Mouse (Mus musculus) MEL (cell line): ENCODE data around the gene Osbp2. TPM values are rescaled to one million over a fixed set of nuclear protein-coding genes. Genes with fewer than 3 reads are reported as not detected.

Experiments
- DNase-seq: peaks from one replicate; pipeline ENCODE4 v3.0.0; 2011; ENCODE audit warnings: low read depth, low spot score
- H3K27ac ChIP-seq: 2 replicates; pipeline ENCODE4 v1.5.1; 2012; ENCODE audit warnings: low read depth, mild to moderate bottlenecking, control low read depth, low read length, moderate library complexity; ENCODE audit not compliant: control insufficient read depth
- H3K27me3 ChIP-seq, 2 experiments: fragments of 150-350 bp in 1 of 2; sonication (generic) in 1 of 2; 2 replicates each; pipeline ENCODE4 v1.6.1; 2012; ENCODE audit warnings: low read length in 2 of 2, mild to moderate bottlenecking in 2 of 2, improper control_type of control experiment in 1 of 2, moderate library complexity in 1 of 2; ENCODE audit not compliant: insufficient read depth in 2 of 2, control insufficient read depth in 1 of 2
- H3K36me3 ChIP-seq, 2 experiments: 2 replicates each; pipeline ENCODE4 v1.6.1; 2012 to 2014; ENCODE audit warnings: low read length in 2 of 2, improper control_type of control experiment in 1 of 2, inconsistent platforms in 1 of 2, mild to moderate bottlenecking in 1 of 2; ENCODE audit not compliant: insufficient read depth in 2 of 2, control insufficient read depth in 1 of 2
- H3K4me1 ChIP-seq, 2 experiments: fragments of 150-350 bp in 1 of 2; sonication (generic) in 1 of 2; 2 replicates each; pipeline ENCODE4 v1.6.1; 2012; ENCODE audit warnings: low read length in 2 of 2, improper control_type of control experiment in 1 of 2, mild to moderate bottlenecking in 1 of 2; ENCODE audit not compliant: insufficient read depth in 2 of 2, control insufficient read depth in 1 of 2
- H3K4me3 ChIP-seq, 2 experiments: fragments of 150-350 bp in 1 of 2; sonication (generic) in 1 of 2; 2 replicates each; pipeline ENCODE4 v1.5.1; 2012; ENCODE audit warnings: low read depth in 2 of 2, low read length in 2 of 2, mild to moderate bottlenecking in 2 of 2, moderate library complexity in 2 of 2, control low read depth in 1 of 2, improper control_type of control experiment in 1 of 2; ENCODE audit not compliant: control insufficient read depth in 1 of 2, insufficient read depth in 1 of 2
- H3K79me2 ChIP-seq: 2 replicates; pipeline ENCODE4 v1.6.1; 2012; ENCODE audit warnings: mild to moderate bottlenecking, low read length, moderate library complexity; ENCODE audit not compliant: control insufficient read depth, poor library complexity, insufficient read depth
- H3K9ac ChIP-seq: 2 replicates; pipeline ENCODE4 v1.6.1; 2012; ENCODE audit warnings: low read depth, mild to moderate bottlenecking, control low read depth, low read length, moderate library complexity; ENCODE audit not compliant: control insufficient read depth, poor library complexity, severe bottlenecking
- H3K9me3 ChIP-seq: fragments of 150-350 bp; sonication (generic); replicated peaks from 2 replicates; pipeline ENCODE4 v1.6.1; 2012; ENCODE audit warnings: mild to moderate bottlenecking, low read length, improper control_type of control experiment, moderate library complexity; ENCODE audit not compliant: insufficient read depth
- BHLHE40 ChIP-seq: IDR thresholded peaks from 2 replicates; pipeline ENCODE4 v1.6.1; 2012; ENCODE audit warnings: low read depth, mild to moderate bottlenecking, inconsistent platforms, low read length, improper control_type of control experiment, borderline replicate concordance
- CHD1 ChIP-seq: IDR thresholded peaks from 2 replicates; pipeline ENCODE4 v1.6.1; 2012; ENCODE audit warnings: low read depth, mild to moderate bottlenecking, inconsistent platforms, low read length, improper control_type of control experiment
- CHD2 ChIP-seq: IDR thresholded peaks from 2 replicates; pipeline ENCODE4 v1.6.1; 2011; ENCODE audit warnings: low read length, improper control_type of control experiment
- CTCF ChIP-seq, 3 experiments: IDR thresholded peaks in 2 of 3; conservative IDR thresholded peaks in 1 of 3; 2 replicates each; pipeline ENCODE4 v1.5.1; 2011 to 2012; ENCODE audit warnings: low read length in 3 of 3, low read depth in 2 of 3, mild to moderate bottlenecking in 2 of 3, improper control_type of control experiment in 1 of 3, inconsistent platforms in 1 of 3, mixed read lengths in 1 of 3, moderate library complexity in 1 of 3; ENCODE audit not compliant: control insufficient read depth in 1 of 3, insufficient read depth in 1 of 3, poor library complexity in 1 of 3, severe bottlenecking in 1 of 3
- E2F4 ChIP-seq: IDR thresholded peaks from 2 replicates; pipeline ENCODE4 v1.6.1; 2011; ENCODE audit warnings: low read depth, low read length, improper control_type of control experiment, borderline replicate concordance
- ETS1 ChIP-seq: IDR thresholded peaks from 2 replicates; pipeline ENCODE4 v1.6.1; 2012; ENCODE audit warnings: low read depth, mild to moderate bottlenecking, inconsistent platforms, low read length, improper control_type of control experiment, moderate library complexity
- GABPA ChIP-seq: IDR thresholded peaks from 2 replicates; pipeline ENCODE4 v1.6.1; 2012; ENCODE audit warnings: low read depth, mild to moderate bottlenecking, inconsistent platforms, low read length, improper control_type of control experiment, moderate library complexity
- GATA1 ChIP-seq: IDR thresholded peaks from 2 replicates; pipeline ENCODE4 v1.6.1; 2011; ENCODE audit warnings: low read depth, low read length, improper control_type of control experiment
- HCFC1 ChIP-seq: IDR thresholded peaks from 2 replicates; pipeline ENCODE4 v1.6.1; 2012; ENCODE audit warnings: low read depth, mild to moderate bottlenecking, inconsistent platforms, low read length, improper control_type of control experiment, moderate library complexity
- JUND ChIP-seq: IDR thresholded peaks from 2 replicates; pipeline ENCODE4 v1.6.1; 2011; ENCODE audit warnings: low read depth, mild to moderate bottlenecking, improper control_type of control experiment, low read length
- KAT2A ChIP-seq: conservative IDR thresholded peaks from 2 replicates; pipeline ENCODE4 v1.6.1; 2012; ENCODE audit warnings: low read depth, low read length, improper control_type of control experiment, inconsistent platforms
- MAFK ChIP-seq: IDR thresholded peaks from 2 replicates; pipeline ENCODE4 v1.6.1; 2011; ENCODE audit warnings: low read depth, mild to moderate bottlenecking, low read length, improper control_type of control experiment, borderline replicate concordance
- MEF2A ChIP-seq: IDR thresholded peaks from 2 replicates; pipeline ENCODE4 v1.6.1; 2014; ENCODE audit warnings: low read depth, mild to moderate bottlenecking, inconsistent platforms, low read length, improper control_type of control experiment; ENCODE audit not compliant: poor library complexity, insufficient replicate concordance, severe bottlenecking; ENCODE audit errors: extremely low read depth
- MXI1 ChIP-seq: IDR thresholded peaks from 2 replicates; pipeline ENCODE4 v1.6.1; 2011; ENCODE audit warnings: mild to moderate bottlenecking, low read depth, low read length, improper control_type of control experiment
- MYB ChIP-seq: IDR thresholded peaks from 2 replicates; pipeline ENCODE4 v1.6.1; 2011; ENCODE audit warnings: mild to moderate bottlenecking, low read depth, low read length, improper control_type of control experiment
- POLR2A ChIP-seq, 2 experiments: IDR thresholded peaks; 2 replicates each; pipeline ENCODE4 v1.6.1; 2011 to 2012; ENCODE audit warnings: low read length in 2 of 2, mild to moderate bottlenecking in 2 of 2, control low read depth in 1 of 2, improper control_type of control experiment in 1 of 2, low read depth in 1 of 2, moderate library complexity in 1 of 2; ENCODE audit not compliant: control insufficient read depth in 1 of 2, insufficient read depth in 1 of 2, poor library complexity in 1 of 2
- RAD21 ChIP-seq: IDR thresholded peaks from 2 replicates; pipeline ENCODE4 v1.6.1; 2011; ENCODE audit warnings: mild to moderate bottlenecking, low read depth, low read length, improper control_type of control experiment
- TAL1 ChIP-seq: IDR thresholded peaks from 2 replicates; pipeline ENCODE4 v1.6.1; 2012; ENCODE audit warnings: mild to moderate bottlenecking, inconsistent platforms, low read length, moderate library complexity, mixed read lengths
- TBP ChIP-seq: IDR thresholded peaks from 2 replicates; pipeline ENCODE4 v1.8.0; 2011; ENCODE audit warnings: low read depth, low read length, improper control_type of control experiment
- UBTF ChIP-seq: IDR thresholded peaks from 2 replicates; pipeline ENCODE4 v1.6.1; 2012; ENCODE audit warnings: low read depth, mild to moderate bottlenecking, inconsistent platforms, low read length, improper control_type of control experiment, moderate library complexity, borderline replicate concordance; ENCODE audit not compliant: insufficient read depth
- ZMIZ1 ChIP-seq: IDR thresholded peaks from 2 replicates; pipeline ENCODE4 v1.6.1; 2012; ENCODE audit warnings: low read depth, mild to moderate bottlenecking, inconsistent platforms, low read length, improper control_type of control experiment, moderate library complexity
- polyA plus RNA-seq, 2 experiments: library from polyadenylated mRNA; stranded (reverse) in 1 of 2; unstranded in 1 of 2; fragments of >175 nt in 1 of 2; fragments of >200 nt in 1 of 2; gene quantifications; 2 replicates each; pipeline versions ENCODE4 v1.2.1 to v1.2.4; 2012; ENCODE audit warnings: low replicate concordance in 2 of 2, low read depth in 1 of 2; ENCODE audit not compliant: insufficient read length in 2 of 2, insufficient read depth in 1 of 2, missing spikeins in 1 of 2
- total RNA-seq: library from RNA; depleted of rRNA; stranded (reverse); fragments of 300-350 nt; gene quantifications from 2 replicates; pipeline ENCODE4 v1.2.3, GENCODE M21; 2012

Osbp2 gene
- total and polyA plus RNA-seq, 3 experiments, result 0.04 TPM; not detected in 2

GRCm38 (mm10) chr11:3775263-3775644 is 88.4 kb downstream of the Osbp2 start:
- H3K27ac ChIP-seq, result no peak overlapping the region
- peaks cover 4 to 5% of the 10 kb centered on the region in 2 experiments; a peak in 2 of 4 replicates for H3K27me3 ChIP-seq
- no peaks in the 10 kb centered on the region for H3K9me3 ChIP-seq
- TF ChIP-seq ZMIZ1, result no peak
- TF ChIP-seq CHD1, result no peak
- TF ChIP-seq MXI1, result no peak
- TF ChIP-seq MAFK, result no peak
- TF ChIP-seq KAT2A, result no peak
- no peak for TF ChIP-seq POLR2A (IDR thresholded peaks at IDR 0.05; ENCODE audit: control insufficient read depth in 1 of 2, insufficient read depth in 1 of 2, low read depth in 1 of 2, low read length in 2 of 2, poor library complexity in 1 of 2)
- no peak for TF ChIP-seq GATA1
- no peak for TF ChIP-seq RAD21
- no peak for TF ChIP-seq GABPA
- H3K9ac ChIP-seq, result no peak overlapping the region
- no peaks in the 10 kb centered on the region for H3K4me1 ChIP-seq
- H3K4me3 ChIP-seq, result no peak overlapping the region
- no peak for DNase-seq
- H3K79me2 ChIP-seq, result no peaks in the 10 kb centered on the region
- H3K36me3 ChIP-seq, result no peaks in the 10 kb centered on the region

DNA sequence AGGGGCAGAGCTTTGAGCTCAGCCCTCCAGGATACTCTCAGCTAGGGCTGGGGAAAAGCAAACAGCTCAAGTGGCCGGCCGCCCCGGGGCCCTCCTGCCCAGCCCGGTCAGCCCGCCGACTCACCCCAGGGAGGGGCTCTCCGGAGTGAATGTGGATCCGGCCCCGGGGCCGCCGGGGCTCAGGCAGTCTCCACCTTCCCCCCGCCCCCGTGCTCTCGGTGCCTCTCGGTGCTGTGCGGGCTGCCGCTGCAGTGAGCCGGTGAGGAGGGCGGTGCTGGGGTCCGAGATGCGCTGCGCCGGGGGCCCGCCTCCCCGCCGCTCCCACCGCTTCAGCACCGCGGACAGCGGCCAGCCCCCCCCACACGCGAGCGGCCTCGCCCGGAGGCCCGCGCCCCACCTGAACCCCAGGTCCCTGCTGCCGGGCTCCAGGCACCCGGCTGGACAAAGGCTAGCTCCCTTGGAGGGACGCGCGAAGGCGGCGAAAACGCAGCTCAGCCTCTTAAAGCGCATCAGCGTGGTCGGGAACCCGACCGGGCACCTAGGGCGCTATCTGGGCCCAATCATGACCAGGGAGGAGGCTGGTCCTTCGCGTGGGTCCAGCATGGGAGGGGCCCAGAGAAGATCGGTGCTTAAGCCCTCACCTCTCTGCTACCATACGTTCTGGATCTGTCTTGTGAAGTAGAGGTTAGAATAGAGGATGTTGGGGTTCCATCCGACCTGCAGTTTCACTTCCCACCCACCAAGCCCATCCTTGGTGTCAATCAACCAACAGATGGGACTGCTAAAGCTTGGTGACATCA is 89.0 kb downstream of the Osbp2 start:
- no peak for DNase-seq
- Histone ChIP-seq H3K27ac (no peak overlapping the region), H3K79me2 (no peaks in the 10 kb centered on the region), H3K4me1 (no peaks in the 10 kb centered on the region), H3K9ac (no peak overlapping the region), H3K36me3 (no peaks in the 10 kb centered on the region), H3K9me3 (no peaks in the 10 kb centered on the region), H3K27me3 (peaks cover under 1 to 4% of the 10 kb centered on the region in 2 experiments; a peak in 2 of 4 replicates), H3K4me3 (no peak overlapping the region)
- TF ChIP-seq MYB (no peak), KAT2A (no peak), HCFC1 (no peak), E2F4 (no peak), GABPA (no peak), CTCF (IDR thresholded peaks at IDR 0.05 in 2 of 3, conservative IDR thresholded peaks at IDR 0.05 in 1 of 3; ENCODE audit: control insufficient read depth in 1 of 3, insufficient read depth in 1 of 3, low read depth in 2 of 3, low read length in 3 of 3, poor library complexity in 1 of 3, severe bottlenecking in 1 of 3) (no peak), JUND (no peak), CHD2 (no peak), POLR2A (IDR thresholded peaks at IDR 0.05; ENCODE audit: control insufficient read depth in 1 of 2, insufficient read depth in 1 of 2, low read depth in 1 of 2, low read length in 2 of 2, poor library complexity in 1 of 2) (no peak), MEF2A (no peak), ZMIZ1 (no peak), TBP (no peak), BHLHE40 (no peak), UBTF (no peak), MXI1 (no peak), ETS1 (no peak), TAL1 (no peak)
